Mouse (Mus musculus) kidney, postnatal 0 days (tissue): ENCODE measurements around the gene Olfr819. TPM values are rescaled to one million over a fixed set of nuclear protein-coding genes. Genes with fewer than 3 reads are reported as not detected.
"Not testable (repeated sequence)": the region's sequence is repeated elsewhere in the genome, so short reads cannot be mapped to it uniquely, and the experiment has no call there.

Experiments used
- ATAC-seq: fragments of 200-750 bp; cut with Nextera tagmentation; replicated peaks from 2 replicates; pipeline ENCODE4 v1.8.0; 2017; ENCODE audit warnings: low read depth, moderate number of reproducible peaks, moderate TSS enrichment, moderate library complexity; ENCODE audit not compliant: low FRiP score
- DNase-seq: peaks from one replicate; pipeline ENCODE4 v3.0.0-alpha.2; 2016; ENCODE audit warnings: low spot score
- H3K27ac ChIP-seq: fragments of 300-500 bp; sonication (generic); 2 replicates; pipeline ENCODE4 v1.5.1; 2014; ENCODE audit warnings: mild to moderate bottlenecking
- H3K27me3 ChIP-seq: fragments of 300-500 bp; sonication (generic); 2 replicates; pipeline ENCODE4 v1.6.1; 2014; ENCODE audit warnings: low read length, mixed read lengths; ENCODE audit not compliant: insufficient read depth
- H3K36me3 ChIP-seq: fragments of 300-500 bp; sonication (generic); 2 replicates; pipeline ENCODE4 v1.6.1; 2014; ENCODE audit warnings: low read length, mixed read lengths; ENCODE audit not compliant: insufficient read depth
- H3K4me1 ChIP-seq: fragments of 300-500 bp; sonication (generic); replicated peaks from 2 replicates; pipeline ENCODE4 v1.6.1; 2014; ENCODE audit warnings: antibody characterized with exemption, low read length, mixed read lengths; ENCODE audit not compliant: insufficient read depth
- H3K4me2 ChIP-seq: fragments of 300-500 bp; sonication (generic); 2 replicates; pipeline ENCODE4 v1.6.1; 2014; ENCODE audit warnings: mild to moderate bottlenecking, low read length, moderate library complexity, mixed read lengths
- H3K4me3 ChIP-seq: fragments of 300-500 bp; sonication (generic); replicated peaks from 2 replicates; pipeline ENCODE4 v1.5.1; 2014; ENCODE audit warnings: low read depth, low read length
- H3K9ac ChIP-seq: fragments of 300-500 bp; sonication (generic); 2 replicates; pipeline ENCODE4 v1.6.1; 2014; ENCODE audit warnings: low read depth, low read length
- H3K9me3 ChIP-seq: fragments of 300-500 bp; sonication (generic); replicated peaks from 2 replicates; pipeline ENCODE4 v1.6.1; 2016; ENCODE audit warnings: low read length, inconsistent platforms, mixed read lengths
- CTCF ChIP-seq: IDR thresholded peaks from 2 replicates; pipeline ENCODE4 v1.5.1; 2016; ENCODE audit warnings: antibody characterized with exemption, low read depth, mild to moderate bottlenecking, moderate library complexity
- WGBS: fragments of 180-500 bp; shearing (Covaris S2); extraction: QIAGEN DNeasy Blood & Tissue Kit; methylation state at CpG from one replicate; pipeline ENCODE4 v1.1.7; 2014; 5-methylcytosine and 5-hydroxymethylcytosine counted together
- polyA plus RNA-seq: library from polyadenylated mRNA; unstranded; fragments of >200 nt; fragmentation: Nextera tagmentation; extraction: Ambion mirVana; gene quantifications from 2 replicates; pipeline ENCODE4 v1.2.1, GENCODE M21; 2015

Olfr819 gene
- polyA plus RNA-seq: not detected in 2 replicates

DNA sequence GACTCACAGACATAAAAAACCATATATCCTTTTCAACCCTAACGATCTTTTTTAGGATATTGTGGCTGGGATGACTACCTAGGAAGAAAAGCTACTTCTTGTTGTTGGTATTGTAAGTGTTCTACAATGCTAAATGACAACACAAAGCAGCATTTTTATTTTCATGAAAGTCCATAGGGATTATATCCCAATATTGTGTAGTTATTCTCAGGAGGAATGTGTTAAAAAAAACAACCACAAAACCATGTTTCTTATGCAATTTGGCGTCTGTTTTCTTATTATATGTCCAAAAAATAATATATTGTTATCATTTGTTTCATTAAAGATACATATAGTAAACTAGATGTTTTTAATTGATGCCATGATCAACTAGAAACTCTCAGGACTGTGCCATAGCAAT, at the start of gene Olfr819:
TSS of gene Olfr819 (minus strand) at position 101 of the 400 bp plus-strand sequence.
- not testable (repeated sequence) for H3K4me2 ChIP-seq, H3K36me3 ChIP-seq, H3K4me3 ChIP-seq, ATAC-seq, H3K27me3 ChIP-seq, H3K9ac ChIP-seq, H3K4me1 ChIP-seq, DNase-seq, H3K9me3 ChIP-seq, H3K27ac ChIP-seq
- 82% methylated on average over 2 of the region's 2 CpGs for WGBS

DNA sequence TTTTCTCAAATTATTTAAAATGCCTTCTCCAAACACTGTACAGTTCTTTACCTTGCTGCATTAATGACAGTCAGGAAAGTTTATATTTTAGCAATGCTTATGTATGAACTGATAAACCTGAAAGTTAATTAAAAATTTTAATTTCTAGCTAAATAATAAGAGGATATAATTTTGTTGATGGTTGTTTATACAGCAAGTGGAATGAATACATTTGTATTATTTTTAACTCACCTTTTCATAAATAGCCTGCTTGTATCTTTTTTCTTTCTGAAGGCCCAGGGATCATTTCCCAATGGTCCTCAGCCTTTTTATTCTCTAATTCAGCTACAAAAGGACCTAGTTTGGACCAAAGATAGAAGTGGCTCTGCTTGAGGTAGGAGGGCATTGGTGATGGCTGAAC, 45.3 kb upstream of the Olfr819 start, which contains the start of gene Olfr820:
TSS of gene Olfr820 (plus strand) at position 301 of the 400 bp plus-strand sequence.
- H3K4me1 ChIP-seq: no peaks in the 10 kb centered on the region
- no peak for TF ChIP-seq CTCF
- no peak within 1 kb of the TSS for H3K4me3 ChIP-seq
- DNase-seq: no peak
- H3K27me3 ChIP-seq: no peaks in the 10 kb centered on the region
- H3K9me3 ChIP-seq: no peaks in the 10 kb centered on the region
- ATAC-seq: no peak
- H3K4me2 ChIP-seq: no peak within 1 kb of the TSS
- no peak within 1 kb of the TSS for H3K27ac ChIP-seq
- H3K9ac ChIP-seq: no peak within 1 kb of the TSS
- no peaks in the 10 kb centered on the region for H3K36me3 ChIP-seq

DNA sequence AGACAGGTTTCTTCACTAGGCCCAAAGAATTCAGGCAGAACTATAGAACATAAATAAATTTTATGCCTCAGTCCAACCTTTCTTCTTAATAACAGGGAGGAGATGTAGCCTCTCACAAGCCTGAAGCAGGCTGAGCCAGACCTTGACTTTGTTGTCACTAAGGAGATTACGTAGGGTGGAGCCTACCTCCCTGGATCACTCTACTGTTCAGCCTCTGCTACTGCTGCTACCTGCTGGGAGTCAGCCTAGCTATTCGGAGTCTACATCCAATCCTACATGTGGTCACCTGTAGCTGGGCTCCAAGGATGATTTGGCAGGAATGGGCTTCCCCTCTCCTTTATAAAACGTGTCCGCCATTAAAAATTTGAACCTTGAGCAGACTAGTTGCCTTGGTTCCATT, 38.3 kb upstream of the Olfr819 start:
- not testable (repeated sequence) for H3K4me3 ChIP-seq, H3K27ac ChIP-seq, H3K4me1 ChIP-seq, H3K9ac ChIP-seq, H3K9me3 ChIP-seq, H3K36me3 ChIP-seq, H3K4me2 ChIP-seq, H3K27me3 ChIP-seq, ATAC-seq, DNase-seq
- WGBS: 85% methylated on average over 4 of the region's 4 CpGs

DNA sequence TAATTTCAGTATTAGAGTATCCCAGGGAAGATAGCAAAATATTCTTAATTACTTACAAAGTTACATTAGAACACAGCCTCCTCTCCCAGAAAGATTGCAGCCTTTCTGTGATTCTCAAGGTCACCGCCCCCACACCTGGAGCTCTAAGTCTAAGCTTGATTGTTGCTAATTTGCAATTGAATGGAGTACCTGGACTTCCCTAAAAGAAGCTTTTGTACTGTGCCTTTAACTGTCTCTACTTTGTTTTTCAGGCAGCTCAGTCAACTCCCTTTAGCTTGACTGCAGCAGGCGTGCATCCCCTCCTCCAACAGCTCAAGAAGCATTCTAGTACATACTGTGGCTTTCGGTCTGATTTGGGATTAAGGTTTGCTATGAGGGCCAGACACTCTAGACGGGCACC, 37.0 kb upstream of the Olfr819 start:
- H3K27ac ChIP-seq, ATAC-seq, H3K9me3 ChIP-seq, H3K4me2 ChIP-seq, H3K27me3 ChIP-seq, H3K4me1 ChIP-seq, H3K36me3 ChIP-seq, H3K4me3 ChIP-seq, H3K9ac ChIP-seq, DNase-seq: not testable (repeated sequence)
- WGBS: 83% methylated on average over 4 of the region's 4 CpGs

DNA sequence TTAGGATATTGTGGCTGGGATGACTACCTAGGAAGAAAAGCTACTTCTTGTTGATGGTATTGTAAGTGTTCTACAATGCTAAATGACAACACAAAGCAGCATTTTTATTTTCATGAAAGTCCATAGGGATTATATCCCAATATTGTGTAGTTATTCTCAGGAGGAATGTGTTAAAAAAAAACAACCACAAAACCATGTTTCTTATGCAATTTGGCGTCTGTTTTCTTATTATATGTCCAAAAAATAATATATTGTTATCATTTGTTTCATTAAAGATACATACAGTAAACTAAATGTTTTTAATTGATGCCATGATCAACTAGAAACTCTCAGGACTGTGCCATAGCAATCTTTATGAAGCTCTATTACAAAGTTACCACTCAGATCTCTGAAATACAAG, 17.9 kb upstream of the Olfr819 start, which contains the start of gene Gm10310:
TSS of gene Gm10310 (minus strand) at position 101 of the 400 bp plus-strand sequence.
- H3K27me3 ChIP-seq, H3K27ac ChIP-seq, ATAC-seq, H3K4me3 ChIP-seq, H3K9ac ChIP-seq, H3K36me3 ChIP-seq, H3K4me1 ChIP-seq, H3K4me2 ChIP-seq, H3K9me3 ChIP-seq, DNase-seq: not testable (repeated sequence)
- WGBS: no CpG with 5 or more reads among the region's 1 CpGs

DNA sequence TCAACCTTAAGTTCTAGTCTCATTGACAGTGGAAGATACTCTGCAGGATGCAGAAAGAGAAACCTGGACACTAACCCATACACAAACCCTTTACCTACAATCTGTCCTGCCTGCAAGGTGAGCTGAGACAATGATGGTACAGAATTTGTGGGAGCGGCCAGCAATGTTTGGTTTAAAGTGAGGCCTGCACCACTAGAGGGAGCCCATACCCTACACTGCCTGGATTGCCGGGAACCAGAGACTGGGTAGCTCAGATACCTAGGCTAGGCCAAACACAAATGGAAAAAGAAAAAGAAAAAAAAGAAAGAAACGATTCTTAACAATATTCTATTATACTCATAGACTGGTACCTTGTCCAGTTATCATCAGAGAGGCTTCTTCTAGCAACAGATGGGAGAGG, 14.8 kb upstream of the Olfr819 start:
- not testable (repeated sequence) for DNase-seq, H3K4me1 ChIP-seq, H3K4me2 ChIP-seq, H3K9me3 ChIP-seq, H3K36me3 ChIP-seq, H3K9ac ChIP-seq, H3K27me3 ChIP-seq, ATAC-seq, H3K27ac ChIP-seq, H3K4me3 ChIP-seq
- no CpG with 5 or more reads among the region's 3 CpGs for WGBS

DNA sequence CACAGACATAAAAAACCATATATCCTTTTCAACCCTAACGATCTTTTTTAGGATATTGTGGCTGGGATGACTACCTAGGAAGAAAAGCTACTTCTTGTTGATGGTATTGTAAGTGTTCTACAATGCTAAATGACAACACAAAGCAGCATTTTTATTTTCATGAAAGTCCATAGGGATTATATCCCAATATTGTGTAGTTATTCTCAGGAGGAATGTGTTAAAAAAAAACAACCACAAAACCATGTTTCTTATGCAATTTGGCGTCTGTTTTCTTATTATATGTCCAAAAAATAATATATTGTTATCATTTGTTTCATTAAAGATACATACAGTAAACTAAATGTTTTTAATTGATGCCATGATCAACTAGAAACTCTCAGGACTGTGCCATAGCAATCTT, 9.0 kb upstream of the Olfr819 start, which contains the start of gene Olfr247:
TSS of gene Olfr247 (minus strand) at position 101 of the 400 bp plus-strand sequence.
- H3K36me3 ChIP-seq, H3K27ac ChIP-seq, ATAC-seq, H3K27me3 ChIP-seq, H3K9ac ChIP-seq, H3K4me1 ChIP-seq, H3K4me2 ChIP-seq, DNase-seq, H3K4me3 ChIP-seq, H3K9me3 ChIP-seq: not testable (repeated sequence)
- no CpG with 5 or more reads among the region's 2 CpGs for WGBS

DNA sequence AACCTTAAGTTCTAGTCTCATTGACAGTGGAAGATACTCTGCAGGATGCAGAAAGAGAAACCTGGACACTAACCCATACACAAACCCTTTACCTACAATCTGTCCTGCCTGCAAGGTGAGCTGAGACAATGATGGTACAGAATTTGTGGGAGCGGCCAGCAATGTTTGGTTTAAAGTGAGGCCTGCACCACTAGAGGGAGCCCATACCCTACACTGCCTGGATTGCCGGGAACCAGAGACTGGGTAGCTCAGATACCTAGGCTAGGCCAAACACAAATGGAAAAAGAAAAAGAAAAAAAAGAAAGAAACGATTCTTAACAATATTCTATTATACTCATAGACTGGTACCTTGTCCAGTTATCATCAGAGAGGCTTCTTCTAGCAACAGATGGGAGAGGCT, 5.9 kb upstream of the Olfr819 start:
- H3K4me1 ChIP-seq, H3K27ac ChIP-seq, H3K4me2 ChIP-seq, ATAC-seq, H3K27me3 ChIP-seq, H3K4me3 ChIP-seq, H3K9me3 ChIP-seq, DNase-seq, H3K36me3 ChIP-seq, H3K9ac ChIP-seq: not testable (repeated sequence)
- no CpG with 5 or more reads among the region's 3 CpGs for WGBS

DNA sequence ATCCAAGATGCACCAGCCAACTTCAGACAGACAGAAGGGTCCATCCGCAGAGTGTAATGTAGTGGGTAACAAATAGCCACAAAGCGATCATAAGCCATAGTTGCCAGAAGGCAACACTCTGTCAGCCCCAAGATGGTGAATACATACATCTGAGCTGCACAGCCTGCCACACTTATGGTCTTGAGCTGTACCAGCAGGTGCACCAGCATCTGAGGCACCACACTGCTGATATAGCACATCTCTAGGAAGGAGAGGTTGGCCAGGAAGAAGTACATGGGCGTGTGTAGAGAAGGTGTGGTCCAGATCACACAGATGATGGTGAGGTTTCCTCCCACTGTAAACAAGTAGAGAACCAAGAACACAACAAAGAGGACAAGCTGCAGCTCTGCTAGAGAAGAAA, 834 bp downstream of the Olfr819 start:
- not testable (repeated sequence) for H3K9ac ChIP-seq, DNase-seq, H3K4me1 ChIP-seq, H3K4me3 ChIP-seq, ATAC-seq, H3K36me3 ChIP-seq, H3K4me2 ChIP-seq, H3K27me3 ChIP-seq, H3K9me3 ChIP-seq, H3K27ac ChIP-seq
- 96% methylated on average over 2 of the region's 3 CpGs for WGBS
